Mouse (Mus musculus) lung, postnatal 25 days (tissue): ENCODE measurements around the gene Olfr1243.
"Not testable (repeated sequence)": the region's sequence is repeated elsewhere in the genome, so short reads cannot be mapped to it uniquely, and the experiment has no call there.

Source experiments
- DNase-seq: peaks from one replicate; pipeline ENCODE4 v3.0.0; 2022; ENCODE audit warnings: low spot score

The Olfr1243 gene

GRCm38 (mm10) chr2:89531387-89531786 lies at the start of gene Olfr1243:
Gene Olfr1243, minus strand, starts transcription at chr2:89531487.
- DNase-seq = no peak

- no peak for DNase-seq
These were observed 47.1 kb upstream of the Olfr1243 start, which contains the start of gene Olfr1245 for GRCm38 (mm10) chr2:89578347-89578746. Gene Olfr1245, minus strand, starts transcription at chr2:89578447.

GRCm38 (mm10) chr2:89562706-89563105 lies 31.4 kb upstream of the Olfr1243 start:
- DNase-seq = not testable (repeated sequence)

GRCm38 (mm10) chr2:89544516-89544915 lies 13.2 kb upstream of the Olfr1243 start:
- no peak for DNase-seq

GRCm38 (mm10) chr2:89539923-89540322 lies 8.6 kb upstream of the Olfr1243 start:
- no peak for DNase-seq

- DNase-seq = no peak
These were observed 33.1 kb downstream of the Olfr1243 start, which contains the start of gene Olfr1242 for GRCm38 (mm10) chr2:89498235-89498634. Gene Olfr1242, minus strand, starts transcription at chr2:89498335.

GRCm38 (mm10) chr2:89487026-89487425 lies 44.3 kb downstream of the Olfr1243 start, which contains the start of gene Olfr1241:
Gene Olfr1241, minus strand, starts transcription at chr2:89487126.
- DNase-seq = no peak
